Mouse (Mus musculus): ENCODE data around the gene Olfr308.
"Not testable (repeated sequence)": the region's sequence is repeated elsewhere in the genome, so short reads cannot be mapped to it uniquely, and the experiment has no call there.

Olfr308 gene

GRCm38 (mm10) chr7:86325530-86325929 lies at the start of gene Olfr308:
Gene Olfr308, minus strand, starts transcription at chr7:86325630.
- DNase-seq, result no peak

DNA sequence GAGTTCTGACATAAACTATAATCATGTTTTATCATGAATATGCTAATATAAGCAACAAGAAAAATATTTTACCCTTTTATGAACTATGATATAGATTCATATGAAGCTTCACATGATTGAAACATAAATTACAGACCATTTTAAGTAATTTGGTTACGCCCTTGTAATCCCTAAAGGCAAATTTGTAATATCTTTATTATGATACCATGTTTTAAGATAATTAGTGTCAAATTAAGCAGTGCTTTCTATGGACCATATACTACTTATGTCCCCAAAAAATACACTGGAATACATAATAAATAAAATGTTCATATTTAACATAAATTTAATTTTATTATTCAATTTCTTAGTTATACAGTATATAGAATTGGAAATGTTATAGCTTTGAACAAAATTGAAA lies 41.4 kb upstream of the Olfr308 start, which contains the start of gene Olfr305:
Gene Olfr305, minus strand, starts transcription at position 101 of the 400 bp plus-strand sequence.
- DNase-seq, result no peak

- not testable (repeated sequence) for DNase-seq
Measured at GRCm38 (mm10) chr7:86346296-86346695, 20.9 kb upstream of the Olfr308 start.

DNA sequence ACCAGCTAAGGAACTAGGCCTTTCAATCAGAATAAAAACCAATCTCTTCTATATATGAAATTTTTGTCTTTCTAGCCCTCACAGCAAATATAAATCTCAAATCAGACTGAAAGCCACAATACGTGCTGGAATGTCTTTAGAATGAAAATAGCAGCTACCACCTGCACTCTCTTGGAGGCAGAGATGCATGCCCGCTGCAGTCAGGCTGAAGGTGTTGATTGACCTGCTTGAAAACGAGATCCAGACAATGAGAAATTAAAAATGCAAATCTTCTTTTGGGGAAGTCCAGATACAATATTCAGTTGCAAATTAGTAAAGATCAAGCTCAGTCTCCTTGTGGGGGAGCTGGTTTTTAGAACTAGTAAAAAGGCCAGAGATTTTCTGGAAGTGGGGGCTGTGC lies 18.8 kb upstream of the Olfr308 start:
- no peak for DNase-seq

DNA sequence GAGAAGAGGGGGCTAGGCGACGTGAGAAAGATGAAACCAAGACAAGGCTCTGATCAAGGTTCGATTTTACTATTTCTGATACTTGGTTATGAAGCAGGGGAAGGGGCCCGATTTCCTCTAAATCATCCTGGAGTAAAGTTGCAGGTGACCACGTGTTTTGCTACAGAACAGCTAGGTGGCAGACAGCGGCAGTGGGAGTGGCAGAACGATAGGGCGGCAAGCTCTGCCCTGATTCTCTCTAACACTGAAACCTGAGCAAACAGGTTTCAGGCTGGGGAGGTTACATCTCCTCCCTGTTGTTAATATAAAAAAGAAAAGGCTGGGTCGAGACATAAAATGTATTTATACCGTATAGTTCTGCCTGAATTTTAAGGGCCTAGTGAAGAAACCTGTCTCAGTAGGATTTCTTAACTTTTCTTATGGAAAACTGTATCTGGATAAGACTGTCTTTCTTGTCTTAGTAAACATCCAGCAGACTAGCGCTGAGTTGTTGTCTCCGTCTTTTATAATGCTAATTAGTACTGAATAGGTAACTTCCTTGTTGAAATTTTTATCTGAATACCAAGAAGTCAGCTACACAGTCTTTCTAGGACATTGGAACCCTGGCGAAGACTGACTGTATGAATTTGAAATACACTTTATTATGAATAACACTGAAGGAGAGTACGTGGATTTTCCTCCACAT lies 17.6 kb upstream of the Olfr308 start:
- DNase-seq, result no peak

DNA sequence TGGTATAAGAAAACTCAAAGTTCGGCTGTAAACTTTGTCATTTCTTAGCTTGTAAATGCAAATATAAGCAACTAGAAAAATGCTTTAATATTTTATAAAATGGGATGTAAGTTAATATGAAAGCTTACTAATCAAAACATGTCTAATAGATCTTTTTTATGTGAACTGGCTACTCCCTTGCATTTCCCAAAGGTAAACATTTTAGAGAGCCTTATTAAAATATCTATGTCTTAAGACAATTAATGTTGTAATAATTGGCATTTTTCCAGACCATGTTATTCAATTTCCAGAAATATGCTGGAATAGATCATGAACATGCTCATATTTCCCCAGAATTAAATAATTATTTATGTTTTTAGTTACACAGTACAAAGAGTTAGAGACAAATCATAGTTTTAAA lies 12.1 kb upstream of the Olfr308 start, which contains the start of gene Olfr307:
Gene Olfr307, minus strand, starts transcription at position 101 of the 400 bp plus-strand sequence.
- DNase-seq, result no peak

GRCm38 (mm10) chr7:86321323-86321722 lies 4.1 kb downstream of the Olfr308 start:
- DNase-seq, result no peak

DNA sequence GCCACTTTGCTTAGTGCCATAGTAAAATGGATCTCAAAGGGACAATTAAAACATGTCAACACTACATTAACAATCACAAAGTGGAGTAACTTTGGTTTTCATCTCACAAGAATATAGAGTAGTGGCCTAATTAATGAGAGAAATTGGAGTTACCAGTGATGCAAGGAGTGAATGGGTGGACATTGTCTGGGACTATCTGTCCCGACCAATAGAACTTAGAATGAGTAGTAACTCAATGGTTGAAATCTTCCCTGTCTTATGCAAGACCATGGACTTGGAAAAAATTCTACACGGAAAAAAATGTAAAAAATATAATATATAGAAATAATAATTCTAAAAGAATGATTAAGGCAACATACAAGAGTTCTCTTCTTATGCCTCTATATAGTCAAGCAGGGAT lies 11.8 kb downstream of the Olfr308 start, which contains the start of gene Olfr309:
Gene Olfr309, minus strand, starts transcription at position 101 of the 400 bp plus-strand sequence.
- DNase-seq, result no peak

DNA sequence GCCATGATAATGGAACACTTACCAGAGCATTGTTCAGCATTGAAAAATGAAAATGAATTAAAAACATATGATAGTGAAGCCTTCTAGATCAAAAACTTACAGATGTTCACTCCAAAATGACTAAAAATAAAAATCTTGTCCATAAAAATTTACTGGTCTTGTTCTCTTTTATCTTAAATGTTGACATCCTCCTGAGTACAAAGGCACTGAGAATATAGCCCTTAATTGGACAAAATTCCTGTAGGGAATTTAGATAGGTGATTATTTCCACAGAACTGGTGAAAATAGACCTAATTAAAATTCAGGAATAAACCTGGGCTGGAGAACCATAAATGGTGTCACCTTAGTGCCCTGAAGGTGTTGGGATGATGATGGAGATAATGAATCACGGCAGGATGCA lies 48.4 kb downstream of the Olfr308 start, which contains the start of gene Olfr310:
Gene Olfr310, minus strand, starts transcription at position 101 of the 400 bp plus-strand sequence.
- DNase-seq, result no peak

All from lung, postnatal 36 days (tissue).